Mouse (Mus musculus) forebrain, embryonic 14.5 days (tissue): ENCODE measurements around the gene Fgf2. TPM values are rescaled to one million over a fixed set of nuclear protein-coding genes. Genes with fewer than 3 reads are reported as not detected.
A peak's percentile ranks its signal among the peaks of the same experiment; 100 is the strongest.

Source experiments
- ATAC-seq: fragments of 200-750 bp; cut with Nextera tagmentation; 2 replicates; pipeline ENCODE4 v1.8.0; 2017; ENCODE audit warnings: mild to moderate bottlenecking, moderate library complexity
- DNase-seq: peaks from one replicate; pipeline ENCODE4 v3.0.0-alpha.2; 2015; ENCODE audit warnings: low spot score
- H3K27ac ChIP-seq: fragments of 300-500 bp; sonication (generic); 2 replicates; pipeline ENCODE4 v1.5.1; 2014; ENCODE audit warnings: low read depth, mild to moderate bottlenecking, control low read depth, low read length, moderate library complexity
- H3K27me3 ChIP-seq: fragments of 300-500 bp; sonication (generic); replicated peaks from 2 replicates; pipeline ENCODE4 v1.6.1; 2014; ENCODE audit warnings: low read length, control low read depth, mixed read lengths; ENCODE audit not compliant: control insufficient read depth, insufficient read depth
- H3K36me3 ChIP-seq: fragments of 300-500 bp; sonication (generic); 2 replicates; pipeline ENCODE4 v1.6.1; 2014; ENCODE audit warnings: low read length, control low read depth; ENCODE audit not compliant: control insufficient read depth, insufficient read depth
- H3K4me1 ChIP-seq: fragments of 300-500 bp; sonication (generic); 2 replicates; pipeline ENCODE4 v1.6.1; 2014; ENCODE audit warnings: antibody characterized with exemption, low read length, control low read depth; ENCODE audit not compliant: control insufficient read depth, insufficient read depth
- H3K4me2 ChIP-seq: fragments of 300-500 bp; sonication (generic); 2 replicates; pipeline ENCODE4 v1.6.1; 2014; ENCODE audit warnings: mild to moderate bottlenecking, control low read depth, low read length
- H3K4me3 ChIP-seq: fragments of 300-500 bp; sonication (generic); 2 replicates; pipeline ENCODE4 v1.5.1; 2014; ENCODE audit warnings: low read depth, low read length, control low read depth
- H3K9ac ChIP-seq: fragments of 300-500 bp; sonication (generic); 2 replicates; pipeline ENCODE4 v1.6.1; 2014; ENCODE audit warnings: mild to moderate bottlenecking, low read length, control low read depth, moderate library complexity
- H3K9me3 ChIP-seq: fragments of 300-500 bp; sonication (generic); replicated peaks from 2 replicates; pipeline ENCODE4 v1.6.1; 2016; ENCODE audit warnings: low read length, control low read depth, mixed read lengths; ENCODE audit not compliant: control insufficient read depth
- WGBS: fragments of 180-500 bp; shearing (Covaris S2); extraction: QIAGEN DNeasy Blood & Tissue Kit; methylation state at CpG from one replicate; pipeline ENCODE4 v1.1.7; 2014; 5-methylcytosine and 5-hydroxymethylcytosine counted together
- polyA plus RNA-seq: library from polyadenylated mRNA; unstranded; fragments of >200 nt; fragmentation: Nextera tagmentation; extraction: Ambion mirVana; gene quantifications from 2 replicates; pipeline ENCODE4 v1.2.1, GENCODE M21; 2014

Fgf2 gene
- polyA plus RNA-seq, 1 experiment from 2014 or later: 0.36 TPM

DNA sequence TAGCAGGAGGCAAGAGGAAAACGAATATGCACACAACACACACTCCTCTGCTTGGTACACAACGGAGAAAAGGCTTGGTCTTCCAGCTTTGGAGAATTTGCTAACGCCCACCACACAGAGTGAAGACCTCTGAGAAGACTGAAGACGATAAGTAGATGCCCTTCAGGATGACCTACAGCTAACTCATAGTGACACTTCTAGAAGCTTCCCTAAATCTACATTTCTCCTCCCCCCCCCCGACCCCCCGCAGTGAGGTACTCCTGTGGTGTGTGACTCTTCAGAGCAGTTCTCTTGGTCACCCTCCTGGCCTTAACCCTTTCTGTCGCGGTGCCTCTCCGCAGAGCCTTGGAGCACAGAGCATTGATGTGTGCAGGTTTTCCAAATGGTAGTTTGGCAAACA is 475 bp upstream of the Fgf2 start:
- Histone ChIP-seq H3K27ac (no peak overlapping the region), H3K4me1 (peaks cover 6% of the 10 kb centered on the region), H3K9ac (no peak overlapping the region; the same call in 1 of the 2 replicates), H3K4me2 (peak overlapping the region; percentile 100), H3K9me3 (no peaks in the 10 kb centered on the region), H3K4me3 (no peak overlapping the region), H3K36me3 (no peaks in the 10 kb centered on the region), H3K27me3 (peaks cover 17% of the 10 kb centered on the region)
- ATAC-seq (no peak), DNase-seq (no peak)
- WGBS: 38% methylated on average over 9 of the region's 9 CpGs

DNA sequence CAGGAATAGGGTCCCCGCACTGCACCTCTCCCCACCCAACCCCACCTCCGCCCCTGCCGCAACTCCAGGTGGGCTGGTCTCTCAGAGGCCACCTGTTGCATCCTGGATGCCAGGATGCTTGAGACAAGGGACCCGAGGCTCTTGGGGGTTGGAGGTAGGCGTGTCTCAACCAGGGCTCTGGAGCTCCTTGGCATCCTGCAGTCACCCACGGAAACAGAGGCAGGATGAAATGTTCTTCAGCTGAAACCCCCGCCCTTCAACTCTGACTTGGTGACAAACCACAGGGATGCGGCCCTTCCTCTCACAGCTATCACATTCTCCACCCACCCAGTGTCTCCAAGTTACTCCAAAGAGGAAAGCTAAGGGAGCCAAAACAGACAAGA is 1.0 kb downstream of the Fgf2 start:
- Histone ChIP-seq H3K27me3 (peaks cover 17% of the 10 kb centered on the region), H3K4me3 (peak overlapping the region; percentile 60), H3K36me3 (no peaks in the 10 kb centered on the region), H3K4me2 (peak overlapping the region; percentile 100), H3K4me1 (peaks cover 6% of the 10 kb centered on the region), H3K9ac (peak overlapping the region; percentile 66), H3K9me3 (no peaks in the 10 kb centered on the region), H3K27ac (no peak overlapping the region)
- WGBS: 12% methylated on average over 7 of the region's 8 CpGs
- DNase-seq (peak; percentile 16), ATAC-seq (no peak; the same call in 1 of the 2 replicates)

DNA sequence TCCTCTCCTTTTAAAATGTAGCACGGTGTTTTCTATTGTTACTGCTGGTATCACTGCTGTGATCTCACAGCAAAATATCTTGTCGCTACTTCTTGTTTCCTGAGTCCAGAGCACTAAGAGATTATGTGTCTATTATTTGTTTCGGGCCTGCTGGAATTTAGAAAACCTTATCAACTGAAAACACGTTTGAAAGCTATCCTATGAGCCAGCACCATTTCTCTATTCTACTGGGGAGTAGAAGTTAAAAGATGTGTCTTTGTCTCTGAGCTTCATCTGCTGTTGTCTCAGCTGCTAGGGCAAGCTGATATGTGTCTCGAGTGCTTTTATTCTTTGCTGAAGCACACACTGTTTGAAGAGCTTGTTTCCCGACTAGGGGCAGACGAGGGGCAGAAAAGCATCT is 2.2 kb downstream of the Fgf2 start:
- peaks cover 17% of the 10 kb centered on the region for H3K27me3 ChIP-seq
- 65% methylated on average over 7 of the region's 7 CpGs for WGBS
- ATAC-seq: no peak
- H3K4me1 ChIP-seq: peaks cover 6% of the 10 kb centered on the region
- H3K4me3 ChIP-seq: no peak overlapping the region
- no peak for DNase-seq
- no peak overlapping the region for H3K27ac ChIP-seq
- H3K4me2 ChIP-seq: no peak overlapping the region
- no peaks in the 10 kb centered on the region for H3K9me3 ChIP-seq
- no peaks in the 10 kb centered on the region for H3K36me3 ChIP-seq
- H3K9ac ChIP-seq: no peak overlapping the region

DNA sequence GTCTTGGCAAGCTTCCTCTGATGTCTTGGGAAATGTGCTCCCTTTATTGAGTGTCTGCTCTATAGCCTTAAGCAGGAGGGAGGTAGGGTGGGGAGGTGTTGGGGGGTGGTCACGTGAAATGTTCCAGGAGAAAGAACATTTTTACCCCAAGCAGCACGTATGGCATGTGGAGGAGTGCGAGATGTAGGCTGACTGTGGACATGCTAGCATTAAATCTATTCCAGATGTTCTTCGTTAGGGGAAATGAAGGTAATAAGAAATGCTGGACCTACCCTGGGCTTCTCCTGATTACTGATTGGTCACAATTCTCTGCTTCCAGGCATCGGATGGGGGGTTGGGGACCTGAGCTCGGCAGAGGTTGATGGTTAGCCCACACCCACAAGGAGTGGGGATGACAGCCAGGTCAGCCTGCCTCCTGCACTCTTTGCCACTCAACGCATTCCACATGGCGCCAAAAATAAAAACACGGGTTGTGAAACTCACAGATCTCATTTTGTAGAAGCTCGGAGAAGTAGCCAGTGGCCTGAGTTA is 5.9 kb downstream of the Fgf2 start:
- no peak overlapping the region for H3K9ac ChIP-seq
- no peak overlapping the region for H3K4me2 ChIP-seq
- ATAC-seq: no peak
- WGBS: 89% methylated on average over 10 of the region's 10 CpGs
- H3K9me3 ChIP-seq: no peaks in the 10 kb centered on the region
- no peak overlapping the region for H3K27ac ChIP-seq
- peaks cover 7% of the 10 kb centered on the region for H3K27me3 ChIP-seq
- DNase-seq: no peak
- H3K4me1 ChIP-seq: no peaks in the 10 kb centered on the region
- no peaks in the 10 kb centered on the region for H3K36me3 ChIP-seq
- H3K4me3 ChIP-seq: no peak overlapping the region

DNA sequence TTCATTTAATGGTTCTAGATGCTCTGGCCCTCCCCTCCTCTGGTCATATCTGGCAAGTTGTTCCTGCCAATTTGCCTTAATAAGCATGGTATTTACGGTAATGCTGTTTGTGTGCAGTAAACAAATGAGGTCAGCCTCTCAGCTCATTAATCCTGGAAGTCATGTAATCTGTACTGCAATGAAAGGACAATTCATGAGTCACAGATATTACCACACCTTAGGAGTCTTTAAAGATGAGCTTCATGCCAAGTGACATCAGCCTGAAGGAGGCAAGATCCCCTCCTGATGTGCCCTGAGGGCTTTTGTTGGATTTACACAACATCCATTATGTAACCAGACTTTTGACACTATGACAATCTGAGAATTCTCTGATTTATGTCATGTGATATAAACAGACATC is 6.6 kb downstream of the Fgf2 start:
- DNase-seq: no peak
- H3K9ac ChIP-seq: no peak overlapping the region
- no peak overlapping the region for H3K4me2 ChIP-seq
- H3K27ac ChIP-seq: no peak overlapping the region
- H3K27me3 ChIP-seq: peaks cover under 1% of the 10 kb centered on the region; the same call in 1 of the 2 replicates
- H3K36me3 ChIP-seq: no peaks in the 10 kb centered on the region
- H3K4me1 ChIP-seq: no peaks in the 10 kb centered on the region
- 64% methylated on average over 1 of the region's 1 CpGs for WGBS
- H3K9me3 ChIP-seq: no peaks in the 10 kb centered on the region
- no peak overlapping the region for H3K4me3 ChIP-seq
- no peak for ATAC-seq

DNA sequence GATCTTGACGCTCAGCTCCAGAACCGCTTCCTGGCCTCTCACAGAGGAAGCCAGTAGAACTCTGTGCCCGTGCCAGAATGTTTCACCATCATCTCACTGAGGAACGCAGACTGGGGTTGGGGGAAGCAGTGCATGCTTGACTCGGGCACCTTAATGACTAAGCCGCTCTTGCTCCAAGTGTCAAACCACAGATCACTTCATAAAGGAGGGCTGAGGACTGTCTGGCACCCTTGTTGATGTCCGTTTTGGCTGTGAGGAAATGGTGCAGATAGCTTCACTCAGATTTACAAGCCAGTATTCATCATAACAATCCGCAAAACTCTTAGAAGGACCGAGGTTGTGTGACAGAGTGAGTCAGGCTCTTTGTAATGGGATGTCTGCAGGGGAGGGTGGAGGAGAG is 12.6 kb downstream of the Fgf2 start:
- Histone ChIP-seq H3K27me3 (no peaks in the 10 kb centered on the region), H3K36me3 (no peaks in the 10 kb centered on the region), H3K4me2 (no peak overlapping the region), H3K9ac (no peak overlapping the region), H3K27ac (no peak overlapping the region), H3K4me1 (no peaks in the 10 kb centered on the region), H3K9me3 (no peaks in the 10 kb centered on the region), H3K4me3 (no peak overlapping the region)
- DNase-seq (no peak), ATAC-seq (no peak)
- WGBS: 87% methylated on average over 9 of the region's 9 CpGs

DNA sequence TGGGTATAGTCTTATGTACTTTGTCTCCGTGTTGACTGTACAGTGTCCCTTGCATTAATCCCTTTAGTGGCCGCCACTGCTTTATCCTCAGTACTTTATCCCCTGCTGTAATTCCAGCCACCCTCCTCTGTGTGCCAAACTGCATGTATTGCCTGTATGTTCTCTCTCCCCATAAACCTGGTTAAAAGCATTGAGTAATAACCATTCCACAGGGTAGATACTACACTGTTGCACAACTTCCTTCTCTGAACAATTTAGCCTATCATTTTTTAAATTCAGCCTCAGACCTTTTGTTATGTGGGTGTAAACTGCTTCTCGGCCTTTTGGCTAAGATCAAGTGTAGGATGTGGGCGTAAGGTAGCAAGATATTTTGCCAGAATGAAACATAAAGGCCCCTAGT is 17.0 kb downstream of the Fgf2 start:
- WGBS: 76% methylated on average over 4 of the region's 4 CpGs
- Histone ChIP-seq H3K9me3 (no peaks in the 10 kb centered on the region), H3K4me3 (no peak overlapping the region), H3K27ac (no peak overlapping the region), H3K27me3 (no peaks in the 10 kb centered on the region), H3K4me2 (no peak overlapping the region), H3K36me3 (no peaks in the 10 kb centered on the region), H3K9ac (no peak overlapping the region), H3K4me1 (no peaks in the 10 kb centered on the region)
- ATAC-seq (no peak), DNase-seq (no peak)

DNA sequence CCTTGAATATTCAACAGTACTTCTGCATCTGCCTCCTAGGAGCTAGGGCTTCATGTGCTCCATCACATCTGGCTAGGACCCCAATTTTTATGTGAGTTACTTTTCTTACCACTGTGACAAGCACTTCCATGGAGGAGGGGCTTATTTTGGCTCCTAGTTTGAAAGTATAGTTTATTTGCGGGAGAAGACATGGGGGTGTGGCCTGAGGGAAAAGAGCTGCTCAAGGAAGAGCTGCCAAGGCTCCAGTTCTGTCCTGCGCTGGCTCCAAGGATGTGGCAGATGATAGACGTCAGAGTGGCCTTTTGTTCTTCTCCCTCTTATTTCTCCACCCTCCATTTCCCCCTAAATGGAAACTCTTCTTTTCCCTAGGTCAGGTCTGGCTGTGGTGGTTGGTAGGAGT is 17.8 kb downstream of the Fgf2 start:
- Histone ChIP-seq H3K36me3 (no peaks in the 10 kb centered on the region), H3K4me2 (no peak overlapping the region), H3K9me3 (no peaks in the 10 kb centered on the region), H3K9ac (no peak overlapping the region), H3K27me3 (no peaks in the 10 kb centered on the region), H3K4me3 (no peak overlapping the region), H3K27ac (no peak overlapping the region), H3K4me1 (no peaks in the 10 kb centered on the region)
- ATAC-seq: no peak
- 58% methylated on average over 3 of the region's 3 CpGs for WGBS
- DNase-seq: no peak

DNA sequence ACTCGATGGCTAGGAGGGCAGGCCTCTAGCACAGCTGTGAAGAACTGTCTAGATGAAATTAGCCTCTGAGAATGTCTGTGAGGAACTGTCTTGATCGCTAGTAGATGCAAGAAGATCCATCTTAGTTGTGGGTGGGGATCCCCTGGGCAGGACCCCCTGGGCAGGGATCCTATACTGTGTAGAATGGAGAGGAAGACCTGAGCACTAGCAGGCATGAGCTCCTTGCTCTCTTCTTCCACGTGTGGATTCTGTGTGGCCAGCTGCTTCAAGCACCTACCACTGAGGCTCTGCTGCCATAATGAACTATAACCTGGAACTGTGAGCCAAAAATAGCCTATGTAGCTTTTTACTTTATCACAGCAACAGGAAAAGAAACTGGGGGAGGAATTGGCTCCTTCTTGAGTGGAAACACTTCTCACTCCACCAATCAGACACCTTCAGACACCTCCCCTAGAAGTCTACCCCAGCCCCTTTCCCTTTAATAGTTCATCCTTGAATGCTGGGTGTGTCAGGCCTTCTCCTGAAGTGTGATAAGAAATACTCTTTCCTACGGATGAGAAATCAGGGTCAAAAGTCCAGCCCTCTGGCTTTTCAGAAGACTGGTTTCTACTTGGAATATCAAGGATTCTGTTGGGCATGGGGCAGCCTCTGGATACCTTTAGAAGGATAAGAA is 18.4 kb downstream of the Fgf2 start:
- Histone ChIP-seq H3K36me3 (no peaks in the 10 kb centered on the region), H3K4me1 (no peaks in the 10 kb centered on the region), H3K4me3 (no peak overlapping the region), H3K4me2 (no peak overlapping the region), H3K9me3 (no peaks in the 10 kb centered on the region), H3K27ac (no peak overlapping the region), H3K27me3 (no peaks in the 10 kb centered on the region), H3K9ac (no peak overlapping the region)
- ATAC-seq (no peak), DNase-seq (no peak)
- 66% methylated on average over 4 of the region's 4 CpGs for WGBS
